Mouse (Mus musculus): ENCODE measurements at regions not wholly inside any gene's neighbourhood (a gene's known extent, or its start where the extent isn't known, plus 50 kb on each side); places are given as distances from the start of the nearest gene placed in this dataset.

- TF ChIP-seq POLR2A (IDR thresholded peaks at IDR 0.05; ENCODE audit: extremely low read depth, insufficient read depth, low read length) (no peak), CTCF (IDR thresholded peaks at IDR 0.05; ENCODE audit: extremely low read depth, insufficient read depth, low read length) (no peak)
Measured at GRCm38 (mm10) chr12:10874589-10875554, 276.0 kb downstream of the Kcns3 start.
